Mouse (Mus musculus): ENCODE measurements at regions not wholly inside any gene's neighbourhood (a gene's known extent, or its start where the extent isn't known, plus 50 kb on each side); places are given as distances from the start of the nearest gene placed in this dataset.

DNA sequence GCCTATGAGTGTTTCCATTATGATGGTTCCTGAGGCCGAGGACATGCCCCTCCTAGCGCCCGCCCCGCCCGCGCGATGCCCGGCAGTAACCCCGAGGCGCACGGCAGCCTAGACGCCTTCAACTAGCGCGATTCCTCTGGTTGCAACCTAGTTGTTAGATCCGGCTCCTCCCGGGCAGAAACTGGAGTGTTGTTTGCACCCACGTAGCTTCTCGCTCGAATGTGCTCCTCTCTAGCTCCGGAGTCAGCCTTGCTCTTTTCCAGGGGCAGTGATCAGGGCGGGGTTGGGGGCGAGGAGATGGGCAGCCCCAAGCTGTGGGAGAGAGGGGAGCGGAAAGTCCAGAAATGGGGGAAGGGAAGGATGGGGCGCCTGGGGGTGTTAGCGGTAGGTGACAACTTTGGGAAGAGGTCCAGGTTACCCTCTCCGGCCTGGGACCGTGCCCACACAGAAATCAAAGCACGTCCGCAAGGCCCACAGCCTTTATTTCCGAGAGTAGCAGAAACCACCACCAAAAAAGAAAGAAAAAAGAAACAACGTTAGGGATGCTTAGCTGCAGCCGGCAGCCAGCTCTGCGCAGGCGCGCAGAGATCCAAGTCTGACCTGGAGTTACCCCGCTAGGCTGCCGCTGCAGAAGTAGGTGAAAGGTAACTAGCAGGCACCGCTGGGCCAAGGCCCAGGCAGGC, 58.1 kb upstream of the Abca1 start:
- DNase-seq, result peak; percentile 90

DNA sequence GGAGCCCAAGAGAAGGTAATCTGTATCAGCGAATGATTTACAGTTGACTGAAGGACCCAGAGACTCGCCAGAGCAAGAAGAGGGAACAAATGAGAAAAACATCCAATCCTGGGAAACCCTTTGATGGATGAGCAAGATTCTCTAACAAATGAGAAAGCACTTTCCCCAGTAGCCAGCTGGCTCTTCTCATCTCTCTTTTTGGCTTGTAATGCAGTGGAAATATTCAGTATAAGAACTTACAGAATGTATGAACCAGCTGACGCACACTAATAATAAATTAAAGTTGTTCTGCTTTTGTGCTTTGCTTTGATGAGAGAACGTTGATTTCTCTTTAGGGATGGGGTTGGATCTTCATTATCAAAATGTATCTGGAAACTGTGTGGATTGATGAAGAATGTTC, 52.8 kb upstream of the Abca1 start:
- DNase-seq, result no peak

GRCm38 (mm10) chr4:53210685-53211084, 51.0 kb upstream of the Abca1 start:
- no peak for DNase-seq
